Mouse (Mus musculus) G1E (cell line): ENCODE results near the gene Eml1.

ENCODE experiments used
- CTCF ChIP-seq: IDR thresholded peaks from 2 replicates; pipeline ENCODE4 v1.5.1; 2012; ENCODE audit warnings: low read depth, low read length, inconsistent platforms, mixed read lengths
- GATA1 ChIP-seq: IDR thresholded peaks from 2 replicates; pipeline ENCODE4 v1.6.1; 2012; ENCODE audit warnings: borderline replicate concordance, low read length, inconsistent platforms, mixed read lengths
- GATA2 ChIP-seq: IDR thresholded peaks from 2 replicates; pipeline ENCODE4 v1.6.1; 2012; ENCODE audit warnings: low read depth, low read length, inconsistent platforms, borderline replicate concordance
- POLR2AphosphoS5 ChIP-seq: IDR thresholded peaks from 2 replicates; pipeline ENCODE4 v1.6.1; 2012; ENCODE audit warnings: low read depth, low read length, inconsistent platforms; ENCODE audit not compliant: insufficient replicate concordance
- TAL1 ChIP-seq: conservative IDR thresholded peaks from 2 replicates; pipeline ENCODE4 v1.6.1; 2012; ENCODE audit warnings: low read depth, low read length, inconsistent platforms, mixed read lengths

- TF ChIP-seq CTCF = no peak
- no peak for TF ChIP-seq GATA1
- TF ChIP-seq POLR2AphosphoS5 = no peak
- TF ChIP-seq TAL1 = no peak
- no peak for TF ChIP-seq GATA2
Measured at GRCm38 (mm10) chr12:108419570-108419969, 48.8 kb downstream of the Eml1 start.
